Mouse (Mus musculus): ENCODE measurements at regions not wholly inside any gene's neighbourhood (a gene's known extent, or its start where the extent isn't known, plus 50 kb on each side); places are given as distances from the start of the nearest gene placed in this dataset.
A peak's percentile ranks its signal among the peaks of the same experiment; 100 is the strongest.
"Not testable (repeated sequence)": the region's sequence is repeated elsewhere in the genome, so short reads cannot be mapped to it uniquely, and the experiment has no call there.

DNA sequence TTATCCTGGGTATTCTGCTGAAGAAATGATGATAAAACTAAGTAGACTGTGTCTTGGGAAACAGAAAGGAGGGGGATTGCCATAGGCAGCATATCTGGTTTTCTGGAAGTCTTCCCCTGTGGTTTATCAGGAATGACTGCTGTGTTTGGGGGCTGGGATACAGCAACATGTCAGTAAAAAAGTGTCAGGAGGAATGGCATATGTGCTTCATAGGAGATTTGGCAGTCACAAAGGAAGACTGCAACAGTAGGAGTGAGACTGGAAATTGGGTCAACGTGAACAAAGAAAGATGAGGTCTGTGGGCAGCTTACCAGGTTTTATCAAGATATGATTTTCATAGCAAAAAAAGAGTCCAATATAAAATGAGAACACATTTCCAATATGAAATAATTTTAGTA lies 641.1 kb upstream of the Nrxn1 start:
- DNase-seq (ENCODE audit: low spot score in 2 of 2) = peak in 1 of 2 experiments; percentile 2

DNA sequence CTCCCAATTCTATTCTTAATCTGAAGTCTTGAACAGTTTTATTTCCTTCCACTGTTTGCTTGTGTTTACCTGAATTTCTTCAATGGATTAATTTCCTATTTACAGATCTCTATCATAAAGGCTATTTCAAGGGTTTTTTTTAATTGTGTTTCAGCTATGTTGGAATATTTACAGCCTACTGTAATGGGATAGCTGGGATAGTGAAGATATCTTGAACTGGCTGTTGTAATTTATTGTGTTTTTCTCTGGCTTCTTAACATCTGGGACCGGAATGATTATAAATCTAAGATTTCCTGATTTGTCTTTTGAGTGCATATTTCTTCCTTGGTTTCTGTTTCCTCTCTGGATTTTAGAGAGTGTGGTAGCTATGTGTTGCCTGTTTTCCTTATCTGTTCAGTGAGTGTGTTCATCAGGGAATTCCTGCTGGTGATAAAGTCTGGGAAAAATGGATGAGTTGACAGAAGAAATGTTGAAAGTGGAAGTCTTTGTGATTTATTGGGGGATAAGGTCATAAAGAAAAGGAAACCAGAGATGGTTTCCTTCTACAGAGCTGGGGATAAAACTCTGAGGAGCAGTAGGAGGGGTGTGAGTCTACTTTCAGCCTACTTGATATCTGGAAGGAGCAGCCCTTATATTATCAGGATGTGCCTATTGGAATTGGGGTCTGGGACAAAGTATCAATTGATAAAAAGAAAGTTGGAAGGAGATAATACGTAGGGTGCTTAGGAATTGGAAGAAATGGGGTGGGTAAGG lies 640.5 kb upstream of the Nrxn1 start:
- DNase-seq (ENCODE audit: low spot score in 2 of 2) = no peak

DNA sequence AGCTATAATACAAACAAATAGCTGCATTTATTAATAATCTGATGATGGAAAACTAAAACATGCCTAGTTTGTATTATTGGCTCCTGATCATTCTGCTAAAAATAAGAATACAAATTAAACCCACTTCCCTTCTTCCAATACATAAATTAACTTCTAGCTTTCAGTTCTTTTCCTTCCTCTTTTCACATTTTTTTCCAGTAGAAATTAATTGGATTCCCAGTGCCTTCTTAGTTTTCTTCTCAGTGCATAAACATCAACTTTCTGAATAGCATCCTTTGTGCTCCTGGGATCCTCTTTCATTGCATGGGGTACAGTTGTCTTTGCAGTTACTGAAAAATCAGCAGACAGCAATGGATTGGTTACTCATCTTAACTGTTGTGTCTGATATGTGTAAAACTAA lies 617.5 kb upstream of the Nrxn1 start:
- DNase-seq (ENCODE audit: low spot score in 2 of 2) = no peak

DNA sequence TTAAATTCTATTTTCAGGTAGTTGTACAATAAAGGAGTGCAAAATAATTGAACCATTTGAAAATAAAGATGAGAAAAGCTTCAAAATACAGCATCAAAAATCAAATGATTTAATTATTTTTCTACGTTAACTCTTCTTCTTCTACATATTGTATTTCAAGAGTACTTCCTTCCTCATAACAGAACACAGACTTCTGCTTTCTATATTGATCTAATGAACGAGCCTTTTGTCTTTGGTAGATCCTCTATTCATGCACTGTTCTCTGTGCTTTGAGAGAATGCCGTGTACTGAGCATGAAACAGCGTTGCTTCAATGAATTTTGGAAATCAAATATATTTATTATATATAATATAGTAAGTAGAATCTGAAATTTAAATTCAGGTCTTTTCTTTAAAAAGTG lies 598.2 kb upstream of the Nrxn1 start:
- DNase-seq (ENCODE audit: low spot score in 2 of 2) = no peak

DNA sequence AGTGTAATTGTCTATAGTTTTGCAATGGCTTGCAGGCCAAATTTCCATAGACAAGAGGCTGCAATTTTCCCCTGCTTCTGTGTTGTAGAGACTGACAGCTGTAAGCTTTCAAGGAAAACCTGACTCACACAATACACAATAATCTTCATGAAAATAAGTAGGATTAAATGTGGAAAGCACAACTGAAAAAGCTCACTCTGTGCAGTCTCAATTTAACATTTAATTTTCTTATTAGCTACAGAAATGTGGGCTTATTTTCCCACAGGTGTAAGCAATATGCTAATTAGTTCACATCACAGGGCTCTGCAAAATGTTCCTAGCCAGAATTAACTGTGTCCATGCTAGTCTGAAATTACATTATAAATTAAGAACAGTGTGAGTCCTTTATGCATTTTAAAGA lies 564.6 kb upstream of the Nrxn1 start:
- no peak for DNase-seq (ENCODE audit: low spot score in 2 of 2)

DNA sequence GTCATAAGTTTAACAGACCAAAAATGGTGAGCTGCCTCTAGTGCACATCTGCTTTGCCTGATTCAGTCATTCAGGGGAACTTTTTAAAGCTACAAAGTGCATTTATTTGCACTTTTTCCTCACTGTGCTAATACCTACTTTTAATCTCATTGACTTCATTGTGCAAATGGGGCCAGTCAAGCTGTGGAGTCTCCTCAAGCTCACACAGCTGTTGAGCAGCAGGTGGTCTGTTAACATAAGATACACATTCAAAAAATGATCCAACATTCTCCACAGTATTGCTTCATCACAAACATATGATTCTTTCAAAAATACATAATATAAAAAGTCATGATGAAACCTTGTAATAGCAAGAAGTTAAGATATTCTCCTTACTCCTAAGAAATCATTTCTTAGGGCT lies 564.2 kb upstream of the Nrxn1 start:
- DNase-seq (ENCODE audit: low spot score in 2 of 2) = no peak

DNA sequence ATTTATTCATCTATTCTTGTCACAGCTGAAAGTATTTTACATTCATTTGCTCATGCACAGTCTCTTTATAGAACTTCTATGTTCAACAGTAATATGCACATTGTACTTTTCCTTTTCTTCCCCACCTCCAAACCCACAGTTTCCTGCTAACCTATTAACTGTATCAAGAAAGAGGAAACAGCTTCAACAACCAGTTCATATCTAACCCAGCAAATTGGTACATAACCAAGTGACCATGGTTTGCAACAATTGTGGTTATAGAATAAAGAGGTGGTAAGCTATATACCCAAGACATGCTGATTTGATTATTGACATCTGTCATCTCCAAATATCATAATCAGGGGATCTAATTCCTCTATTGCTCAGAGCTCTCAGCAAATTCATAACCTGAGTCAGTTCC lies 539.0 kb upstream of the Nrxn1 start:
- DNase-seq (ENCODE audit: low spot score in 2 of 2) = no peak

DNA sequence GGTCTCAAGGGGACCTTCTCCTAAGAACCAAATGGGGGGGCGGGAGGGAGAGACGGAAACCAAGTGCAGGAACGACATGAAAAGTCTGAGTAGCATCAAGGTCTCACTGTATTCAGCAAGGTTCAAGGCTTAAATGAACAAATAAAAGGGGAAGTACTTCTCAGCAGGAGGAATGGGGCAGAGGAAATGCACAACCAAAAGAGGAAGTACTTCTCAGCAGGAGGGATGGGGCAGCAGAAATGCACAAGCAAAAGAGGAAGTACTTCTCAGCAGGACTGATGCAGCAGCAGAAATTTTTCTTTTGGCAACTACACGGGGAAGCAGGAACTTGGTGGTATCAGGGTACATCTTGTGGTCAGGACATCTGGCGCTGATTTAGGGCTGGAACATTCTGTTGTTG lies 521.3 kb upstream of the Nrxn1 start:
- not testable (repeated sequence) for DNase-seq (ENCODE audit: low spot score in 2 of 2)

DNA sequence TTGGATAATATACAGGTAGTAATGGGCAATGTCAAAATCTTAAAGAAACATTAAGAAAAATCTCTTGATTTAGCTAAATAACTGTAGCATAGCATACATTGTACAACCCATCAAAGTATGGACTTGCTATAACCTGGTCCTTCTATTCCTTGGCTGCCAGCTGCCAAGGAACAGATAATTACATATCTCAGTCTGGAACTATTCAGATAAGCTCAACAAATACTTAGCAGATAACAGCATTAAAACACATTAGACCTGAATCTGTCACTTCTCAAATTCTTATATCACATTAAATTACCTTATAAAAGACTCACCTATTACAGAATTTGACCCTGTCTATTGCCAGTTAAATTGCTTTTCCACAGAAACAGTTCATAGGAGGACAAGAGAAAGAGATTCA lies 496.2 kb upstream of the Nrxn1 start:
- no peak for DNase-seq (ENCODE audit: low spot score in 2 of 2)

DNA sequence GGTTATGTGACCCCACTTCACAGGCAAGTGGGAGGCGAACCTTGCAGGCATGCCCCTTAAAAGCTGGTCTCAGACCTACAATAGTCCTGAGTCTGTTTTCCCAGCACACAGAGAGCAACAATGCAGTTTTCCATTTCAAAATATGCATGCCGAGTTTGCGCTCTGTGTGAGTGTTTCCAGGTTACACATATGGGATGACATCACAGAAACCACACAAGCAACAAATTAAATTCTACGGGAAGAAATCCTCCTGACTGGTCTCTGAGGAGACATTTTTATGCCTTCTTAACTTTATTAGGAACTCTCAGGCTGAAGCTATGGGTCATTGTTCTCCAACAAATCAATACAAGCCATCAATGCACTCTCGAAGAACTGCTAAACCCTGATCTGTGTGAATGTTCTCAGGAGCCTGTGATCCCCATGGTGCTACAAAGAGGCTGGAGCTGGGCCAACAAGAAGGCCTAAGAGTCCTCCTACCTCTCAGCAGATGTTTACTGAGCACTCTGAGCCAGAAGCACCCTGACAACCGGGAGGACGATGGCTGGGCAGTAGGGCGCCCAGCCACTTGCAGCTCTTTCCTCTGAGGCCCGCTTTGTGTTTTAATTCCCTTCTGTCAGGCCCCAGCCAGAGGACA lies 458.3 kb upstream of the Nrxn1 start:
- not testable (repeated sequence) for DNase-seq (ENCODE audit: low spot score in 2 of 2)

DNA sequence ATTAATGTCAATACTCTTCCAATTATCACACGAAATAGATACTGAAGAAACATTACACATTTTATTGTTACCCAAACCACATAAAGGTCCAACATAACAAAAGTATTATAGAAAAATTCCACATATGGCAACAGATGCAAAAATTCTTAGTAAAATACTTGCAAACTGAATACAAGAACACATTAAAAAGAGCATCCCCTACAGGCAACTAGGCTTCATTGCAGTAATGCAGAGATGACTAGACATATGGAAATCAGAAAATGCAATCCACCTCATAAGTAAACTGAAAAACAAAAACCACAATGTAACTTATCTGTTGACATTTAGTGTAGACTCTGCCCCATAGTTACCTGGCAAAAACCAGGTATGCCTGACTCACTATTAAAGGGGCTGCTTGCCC lies 438.6 kb upstream of the Nrxn1 start:
- DNase-seq (ENCODE audit: low spot score in 2 of 2) = no peak

DNA sequence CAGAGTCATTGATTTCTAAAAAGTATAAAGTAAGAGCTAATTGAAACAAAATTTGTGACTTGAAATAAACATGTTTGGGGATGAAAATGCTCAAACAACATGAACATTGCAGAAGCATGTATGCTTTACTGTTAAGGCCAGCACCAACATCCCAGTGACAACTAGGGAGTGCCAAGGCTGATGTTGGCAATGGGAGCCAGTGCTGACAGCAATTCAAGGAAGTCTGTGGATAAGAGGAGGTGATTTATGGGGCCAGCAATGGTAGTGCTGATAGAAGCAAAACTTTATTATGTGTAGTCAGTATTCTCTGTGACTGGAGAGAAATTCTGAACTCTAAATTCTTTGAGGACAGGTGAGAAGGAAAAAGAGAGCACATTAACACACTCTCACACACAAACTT lies 424.4 kb upstream of the Nrxn1 start:
- DNase-seq (ENCODE audit: low spot score in 2 of 2) = no peak

Measured in layer of hippocampus, adult 8-10 months (tissue).